Mouse (Mus musculus): ENCODE results near the gene Gzmn. TPM values are rescaled to one million over a fixed set of nuclear protein-coding genes. Genes with fewer than 3 reads are reported as not detected.
"Not testable (repeated sequence)": the region's sequence is repeated elsewhere in the genome, so short reads cannot be mapped to it uniquely, and the experiment has no call there.

Gene Gzmn
- polyA plus RNA-seq, 1 experiment, result not detected

- Histone ChIP-seq H3K27ac (ENCODE audit: control insufficient read depth, insufficient read depth, low read depth, low read length, poor library complexity) (no peak overlapping the region), H3K4me1 (ENCODE audit: control insufficient read depth, insufficient read depth, low read length) (no peaks in the 10 kb centered on the region), H3K4me3 (replicated peaks; ENCODE audit: control insufficient read depth, low read depth, low read length) (no peak overlapping the region)
- TF ChIP-seq POLR2A (IDR thresholded peaks at IDR 0.05; ENCODE audit: borderline replicate concordance, control insufficient read depth, low read depth, low read length) (no peak), CTCF (IDR thresholded peaks at IDR 0.05; ENCODE audit: control insufficient read depth, insufficient read depth, low read length) (no peak)
- WGBS, result 81% methylated on average over 5 of the region's 5 CpGs
These were observed 1.7 kb downstream of the Gzmn start for GRCm38 (mm10) chr14:56172744-56173143.

GRCm38 (mm10) chr14:56168009-56168408, 6.4 kb downstream of the Gzmn start:
- 59% methylated on average over 6 of the region's 6 CpGs for WGBS
- H3K27ac ChIP-seq (ENCODE audit: control insufficient read depth, insufficient read depth, low read depth, low read length, poor library complexity), result no peak overlapping the region
- no peak for TF ChIP-seq POLR2A (IDR thresholded peaks at IDR 0.05; ENCODE audit: borderline replicate concordance, control insufficient read depth, low read depth, low read length)
- TF ChIP-seq CTCF (IDR thresholded peaks at IDR 0.05; ENCODE audit: control insufficient read depth, insufficient read depth, low read length), result no peak

DNA sequence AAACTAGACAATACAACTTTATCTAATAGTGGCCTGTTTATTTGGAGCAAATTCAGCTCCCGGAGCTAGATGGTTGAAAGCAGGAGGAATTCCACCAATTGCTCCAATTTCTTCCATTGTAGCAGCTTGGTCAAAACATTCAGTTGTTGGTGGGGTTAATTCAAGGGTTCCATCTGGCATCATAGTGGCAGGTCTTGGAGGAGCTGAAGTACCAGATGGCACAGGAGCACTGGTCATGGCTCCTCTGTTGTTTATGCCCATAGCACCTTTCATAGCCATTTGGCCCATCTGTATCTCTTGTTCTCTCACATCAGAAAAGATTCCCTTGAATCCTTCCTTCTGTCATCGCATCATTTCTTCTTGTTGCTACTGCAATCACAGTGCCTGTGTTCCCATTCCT, 12.3 kb downstream of the Gzmn start:
- WGBS, result 73% methylated on average over 2 of the region's 2 CpGs
- no peak overlapping the region for H3K4me3 ChIP-seq (replicated peaks; ENCODE audit: control insufficient read depth, low read depth, low read length)
- TF ChIP-seq POLR2A (IDR thresholded peaks at IDR 0.05; ENCODE audit: borderline replicate concordance, control insufficient read depth, low read depth, low read length) (no peak), CTCF (IDR thresholded peaks at IDR 0.05; ENCODE audit: control insufficient read depth, insufficient read depth, low read length) (no peak)
- H3K27ac ChIP-seq (ENCODE audit: control insufficient read depth, insufficient read depth, low read depth, low read length, poor library complexity), result no peak overlapping the region
- no peaks in the 10 kb centered on the region for H3K4me1 ChIP-seq (ENCODE audit: control insufficient read depth, insufficient read depth, low read length)

More at GRCm38 (mm10) chr14:56168009-56168408, 6.4 kb downstream of the Gzmn start:
- Histone ChIP-seq H3K4me3 (replicated peaks; ENCODE audit: control insufficient read depth, low read depth, low read length) (no peak overlapping the region), H3K4me1 (ENCODE audit: control insufficient read depth, insufficient read depth, low read length) (no peaks in the 10 kb centered on the region)

DNA sequence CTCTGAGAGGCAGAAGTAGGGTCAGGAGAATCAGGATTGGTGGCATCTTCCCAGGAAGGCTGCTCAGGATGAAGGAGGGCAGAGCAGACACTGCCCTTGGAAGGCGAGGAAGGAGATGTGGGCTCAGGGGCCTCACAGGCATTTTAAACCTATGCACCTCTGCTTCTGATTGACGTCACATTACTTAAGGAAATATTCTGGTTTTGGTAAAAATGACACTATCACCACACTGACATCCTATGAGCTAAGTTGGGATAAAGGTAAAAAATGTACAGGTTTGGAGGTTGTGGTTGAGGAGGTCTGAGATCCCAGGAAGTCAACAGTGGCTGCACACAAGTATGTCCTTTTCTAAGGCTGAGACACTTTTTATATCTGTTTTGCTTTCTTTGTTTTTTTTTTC, 14.9 kb downstream of the Gzmn start, which contains the start of gene Gzmg:
Gene Gzmg (minus strand): TSS at position 101 of the 400 bp plus-strand sequence.
- not testable (repeated sequence) for H3K27ac ChIP-seq (ENCODE audit: control insufficient read depth, insufficient read depth, low read depth, low read length, poor library complexity); H3K4me1 ChIP-seq (ENCODE audit: control insufficient read depth, insufficient read depth, low read length); H3K4me3 ChIP-seq (replicated peaks; ENCODE audit: control insufficient read depth, low read depth, low read length)
- WGBS, result 64% methylated on average over 2 of the region's 2 CpGs

- Histone ChIP-seq H3K4me3 (replicated peaks; ENCODE audit: control insufficient read depth, low read depth, low read length) (no peak overlapping the region), H3K4me1 (ENCODE audit: control insufficient read depth, insufficient read depth, low read length) (no peaks in the 10 kb centered on the region), H3K27ac (ENCODE audit: control insufficient read depth, insufficient read depth, low read depth, low read length, poor library complexity) (no peak overlapping the region)
- WGBS, result 59% methylated on average over 2 of the region's 2 CpGs
- TF ChIP-seq CTCF (IDR thresholded peaks at IDR 0.05; ENCODE audit: control insufficient read depth, insufficient read depth, low read length) (no peak), POLR2A (IDR thresholded peaks at IDR 0.05; ENCODE audit: borderline replicate concordance, control insufficient read depth, low read depth, low read length) (no peak)
These were observed 19.1 kb downstream of the Gzmn start for GRCm38 (mm10) chr14:56155340-56155739.

DNA sequence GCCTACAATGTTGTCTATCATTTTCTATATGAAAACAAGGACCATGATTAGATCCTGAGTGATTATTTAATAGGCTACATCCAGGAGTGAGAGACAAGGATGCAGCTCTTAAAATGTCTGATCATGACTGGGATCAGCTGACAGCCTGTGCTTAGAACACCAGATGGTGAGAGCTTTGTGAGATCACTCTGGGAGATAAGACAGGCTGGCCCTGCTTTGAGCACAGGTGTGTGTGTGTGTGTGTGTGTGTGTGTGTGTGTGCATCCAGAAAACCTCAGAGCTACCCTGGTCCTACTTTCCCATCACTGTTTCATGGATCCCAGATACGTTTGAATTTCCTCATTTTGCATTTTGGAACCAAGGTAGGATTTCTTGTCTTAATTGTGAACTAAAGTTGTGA, 40.7 kb downstream of the Gzmn start:
- 47% methylated on average over 1 of the region's 1 CpGs for WGBS
- H3K4me1 ChIP-seq (ENCODE audit: control insufficient read depth, insufficient read depth, low read length); H3K27ac ChIP-seq (ENCODE audit: control insufficient read depth, insufficient read depth, low read depth, low read length, poor library complexity): not testable (repeated sequence)

DNA sequence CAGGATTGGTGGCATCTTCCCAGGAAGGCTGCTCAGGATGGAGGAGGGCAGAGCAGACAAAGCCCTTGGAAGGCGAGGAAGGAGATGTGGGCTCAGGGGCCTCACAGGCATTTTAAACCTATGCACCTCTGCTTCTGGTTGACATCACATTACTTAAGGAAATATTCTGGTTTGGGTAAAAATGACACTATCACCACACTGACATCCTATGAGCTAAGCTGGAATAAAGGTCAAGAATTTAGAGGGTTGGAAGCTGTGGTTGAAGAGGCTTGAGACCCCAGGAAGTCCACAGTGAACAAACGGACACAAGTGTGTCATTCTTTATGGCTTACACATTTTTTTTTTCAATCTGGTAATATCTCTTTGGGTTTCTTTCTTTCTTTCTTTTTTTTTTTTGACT, 41.9 kb downstream of the Gzmn start, which contains the start of gene Gzmd:
Gene Gzmd (minus strand): TSS at position 101 of the 400 bp plus-strand sequence.
- H3K27ac ChIP-seq (ENCODE audit: control insufficient read depth, insufficient read depth, low read depth, low read length, poor library complexity); H3K4me1 ChIP-seq (ENCODE audit: control insufficient read depth, insufficient read depth, low read length); H3K4me3 ChIP-seq (replicated peaks; ENCODE audit: control insufficient read depth, low read depth, low read length): not testable (repeated sequence)
- 53% methylated on average over 2 of the region's 2 CpGs for WGBS

More for the DNA sequence above, 40.7 kb downstream of the Gzmn start:
- H3K4me3 ChIP-seq (replicated peaks; ENCODE audit: control insufficient read depth, low read depth, low read length), result not testable (repeated sequence)

DNA sequence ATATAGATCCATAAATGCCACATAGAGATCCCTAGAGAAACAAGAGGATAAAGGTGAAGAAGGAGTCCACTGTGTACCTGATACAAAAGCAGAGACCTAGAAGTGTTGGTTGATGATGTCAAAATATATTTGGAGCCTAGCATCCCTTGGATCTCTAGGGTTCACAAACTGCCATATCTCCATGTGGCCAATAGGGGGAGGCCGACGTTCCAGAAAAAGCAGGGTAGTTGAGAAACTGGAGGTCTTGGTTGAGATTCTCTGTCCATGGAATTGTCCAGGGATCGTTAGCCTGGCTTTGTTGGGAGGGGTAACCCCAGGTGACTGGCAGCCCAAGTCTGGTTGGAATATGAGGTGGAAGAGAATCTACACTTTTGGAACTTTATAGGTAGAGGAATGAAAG, 46.1 kb downstream of the Gzmn start:
- Histone ChIP-seq H3K27ac (ENCODE audit: control insufficient read depth, insufficient read depth, low read depth, low read length, poor library complexity) (no peak overlapping the region), H3K4me3 (replicated peaks; ENCODE audit: control insufficient read depth, low read depth, low read length) (no peak overlapping the region), H3K4me1 (ENCODE audit: control insufficient read depth, insufficient read depth, low read length) (no peaks in the 10 kb centered on the region)
- TF ChIP-seq POLR2A (IDR thresholded peaks at IDR 0.05; ENCODE audit: borderline replicate concordance, control insufficient read depth, low read depth, low read length) (no peak), CTCF (IDR thresholded peaks at IDR 0.05; ENCODE audit: control insufficient read depth, insufficient read depth, low read length) (0 out of 2 replicates have a peak, but pooled peaks have one; percentile 4)
- 41% methylated on average over 3 of the region's 3 CpGs for WGBS

DNA sequence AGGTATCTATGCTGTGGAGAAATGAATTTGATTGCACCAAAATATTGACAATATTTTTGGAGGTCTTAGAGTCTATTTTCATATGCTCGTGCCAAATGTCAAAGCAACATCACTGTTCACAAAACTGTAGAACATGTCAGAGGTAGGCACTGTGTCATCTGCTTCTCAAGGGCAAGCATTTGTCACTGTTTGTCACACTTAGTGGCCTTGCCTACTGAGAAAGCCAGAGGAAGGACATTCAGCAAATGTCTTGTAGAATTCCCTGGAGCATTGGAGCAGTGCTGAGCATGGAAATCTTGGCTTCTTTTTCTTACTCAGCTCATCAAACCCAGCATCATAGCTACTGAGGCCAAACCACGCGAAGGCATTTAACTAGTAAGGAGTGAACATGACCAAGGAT, 50.9 kb downstream of the Gzmn start:
- WGBS, result 71% methylated on average over 3 of the region's 3 CpGs
- H3K4me1 ChIP-seq (ENCODE audit: control insufficient read depth, insufficient read depth, low read length), result no peaks in the 10 kb centered on the region
- no peak overlapping the region for H3K27ac ChIP-seq (ENCODE audit: control insufficient read depth, insufficient read depth, low read depth, low read length, poor library complexity)
- H3K4me3 ChIP-seq (replicated peaks; ENCODE audit: control insufficient read depth, low read depth, low read length), result no peak overlapping the region
- no peak for TF ChIP-seq POLR2A (IDR thresholded peaks at IDR 0.05; ENCODE audit: borderline replicate concordance, control insufficient read depth, low read depth, low read length)
- no peak for TF ChIP-seq CTCF (IDR thresholded peaks at IDR 0.05; ENCODE audit: control insufficient read depth, insufficient read depth, low read length)
